Mouse (Mus musculus): Measurements from ENCODE around the gene Wls. TPM values are rescaled to one million over a fixed set of nuclear protein-coding genes. Genes with fewer than 3 reads are reported as not detected.

The Wls gene
- 148 and 153 TPM in 2 replicates for polyA plus RNA-seq (2016; fragmentation: Nextera tagmentation; extraction: Ambion mirVana)

DNA sequence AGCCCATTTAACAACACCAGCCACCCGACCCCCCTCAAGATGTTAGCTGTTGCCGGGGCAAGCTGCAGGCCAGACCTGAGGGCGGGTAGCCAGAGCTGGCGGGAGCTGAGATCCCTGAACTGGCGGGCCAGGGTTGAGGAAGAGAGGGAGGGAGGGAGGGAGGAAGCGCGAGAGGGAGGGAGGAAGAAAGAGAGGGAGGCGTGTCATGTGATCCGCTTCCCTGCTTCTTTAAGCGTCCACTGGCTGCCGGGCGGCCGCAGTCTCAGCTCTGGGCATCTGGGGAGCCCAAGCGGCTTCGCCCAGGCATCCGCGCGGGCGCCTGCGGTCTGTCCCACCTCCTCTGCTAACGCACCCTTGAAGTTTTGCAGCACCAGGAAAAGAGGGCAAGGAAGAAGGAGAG lies at the start of gene Wls:
Gene Wls, plus strand, starts transcription at position 192 of the 400 bp plus-strand sequence.
- H3K27ac ChIP-seq (ENCODE audit: poor library complexity, severe bottlenecking), result peak within 1 kb of the TSS; percentile 94
- under 1% methylated on average over 20 of the region's 21 CpGs for WGBS
- ATAC-seq (ENCODE audit: insufficient number of reproducible peaks, low FRiP score), result peak; percentile 93
- no peaks in the 10 kb centered on the region for H3K27me3 ChIP-seq (replicated peaks)
- peak within 1 kb of the TSS; percentile 94 for H3K9ac ChIP-seq
- H3K4me2 ChIP-seq, result peak within 1 kb of the TSS; percentile 91
- H3K36me3 ChIP-seq, result no peaks in the 10 kb centered on the region
- peak within 1 kb of the TSS; percentile 90 for H3K4me3 ChIP-seq
- H3K9me3 ChIP-seq (replicated peaks), result no peaks in the 10 kb centered on the region
- H3K4me1 ChIP-seq (replicated peaks), result peaks cover 10% of the 10 kb centered on the region

DNA sequence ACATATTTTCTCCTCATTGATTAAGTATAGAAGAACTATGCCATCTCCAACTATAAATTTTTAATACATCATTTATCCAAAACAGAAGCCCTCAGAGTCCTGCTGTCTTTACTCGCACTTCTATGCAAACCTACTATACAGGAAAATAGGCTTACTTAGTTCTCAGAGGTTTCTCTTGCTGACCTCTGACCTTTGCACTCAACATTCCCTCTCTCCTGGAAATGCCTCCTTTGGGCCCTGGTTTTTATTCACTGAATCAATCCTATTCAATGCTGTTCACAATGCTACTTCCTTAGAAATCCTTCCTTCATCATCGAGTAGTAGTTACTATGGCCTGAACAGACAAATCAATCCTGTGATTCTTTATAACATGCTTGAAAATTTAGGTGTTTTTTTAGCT lies 49.7 kb upstream of the Wls start:
- peaks cover 4% of the 10 kb centered on the region; the same call in 1 of the 2 replicates for H3K4me1 ChIP-seq (replicated peaks)

DNA sequence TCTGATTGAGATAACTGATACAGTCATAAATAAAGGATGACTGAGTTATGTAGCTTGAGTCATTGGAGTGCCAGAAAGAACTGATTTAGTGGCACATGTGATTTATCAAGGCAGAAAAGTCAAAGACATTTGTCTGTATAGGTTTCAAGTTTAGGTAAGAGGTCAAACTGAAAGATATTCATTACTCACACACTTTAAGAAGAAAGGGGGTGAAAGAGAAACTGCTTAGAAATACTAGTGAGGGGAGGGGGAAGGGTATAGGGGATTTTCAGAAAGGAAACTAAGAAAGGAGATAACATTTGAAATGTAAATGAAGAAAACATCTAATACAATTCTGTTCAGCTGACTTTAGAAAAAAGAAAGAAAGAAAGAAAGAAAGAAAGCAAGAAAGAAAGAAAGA lies 7.9 kb upstream of the Wls start:
- H3K27ac ChIP-seq (ENCODE audit: poor library complexity, severe bottlenecking), result no peak overlapping the region
- H3K4me3 ChIP-seq, result no peak overlapping the region
- no peaks in the 10 kb centered on the region for H3K36me3 ChIP-seq
- H3K4me1 ChIP-seq (replicated peaks), result no peaks in the 10 kb centered on the region
- H3K27me3 ChIP-seq (replicated peaks), result no peaks in the 10 kb centered on the region
- H3K9me3 ChIP-seq (replicated peaks), result peaks cover 4% of the 10 kb centered on the region; the same call in 1 of the 2 replicates
- no peak overlapping the region for H3K4me2 ChIP-seq
- no peak for ATAC-seq (ENCODE audit: insufficient number of reproducible peaks, low FRiP score)
- no peak overlapping the region for H3K9ac ChIP-seq

More for the DNA sequence above, 49.7 kb upstream of the Wls start:
- no peak overlapping the region for H3K4me2 ChIP-seq
- no peak overlapping the region for H3K4me3 ChIP-seq
- no peaks in the 10 kb centered on the region for H3K27me3 ChIP-seq (replicated peaks)
- no peaks in the 10 kb centered on the region for H3K36me3 ChIP-seq
- WGBS, result 75% methylated on average over 2 of the region's 2 CpGs
- ATAC-seq (ENCODE audit: insufficient number of reproducible peaks, low FRiP score), result no peak
- H3K9ac ChIP-seq, result no peak overlapping the region
- H3K27ac ChIP-seq (ENCODE audit: poor library complexity, severe bottlenecking), result no peak overlapping the region
- H3K9me3 ChIP-seq (replicated peaks), result no peaks in the 10 kb centered on the region

DNA sequence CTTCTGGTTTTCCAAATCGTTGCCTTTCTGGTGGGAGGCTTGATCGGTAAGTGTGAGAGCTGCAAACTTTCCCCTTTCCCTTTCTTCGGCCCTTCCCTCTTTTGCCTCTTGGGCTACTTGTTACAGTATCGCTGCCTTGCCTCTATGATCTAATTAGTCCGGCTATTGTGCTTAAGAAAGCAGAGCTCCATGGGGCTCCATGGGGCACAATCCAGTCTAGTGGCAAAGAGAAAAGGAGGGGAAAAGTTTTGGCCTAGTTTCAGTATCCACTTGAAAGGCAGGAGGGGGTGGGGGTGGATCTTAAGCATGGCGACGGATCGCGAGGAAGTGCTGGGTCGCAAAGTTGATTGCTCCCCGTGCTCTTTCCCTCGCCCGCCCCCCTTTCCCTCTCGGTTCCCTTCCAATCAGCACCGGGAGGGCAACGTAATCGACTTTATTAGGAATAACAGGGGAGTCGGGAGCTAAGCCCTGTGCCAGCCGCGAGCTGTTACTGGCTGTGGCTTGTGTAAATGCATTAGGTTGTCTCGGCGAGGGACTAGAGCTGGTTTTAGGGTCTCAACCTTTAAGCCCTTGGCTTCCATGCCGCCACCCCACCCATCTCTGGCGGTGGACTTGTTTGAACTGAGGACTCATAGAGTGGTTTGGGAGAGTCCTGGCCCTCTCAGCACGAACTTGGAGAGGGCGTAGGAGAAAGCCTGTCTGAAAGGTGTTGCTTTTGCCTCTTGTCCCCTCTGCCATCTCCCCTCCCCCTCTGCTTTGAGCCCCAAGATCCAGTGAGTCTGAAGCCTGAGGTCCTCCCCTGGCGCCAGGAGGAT lies 737 bp downstream of the Wls start:
- peak overlapping the region; percentile 94 for H3K9ac ChIP-seq
- WGBS, result under 1% methylated on average over 27 of the region's 27 CpGs
- no peaks in the 10 kb centered on the region for H3K9me3 ChIP-seq (replicated peaks)
- no peaks in the 10 kb centered on the region for H3K36me3 ChIP-seq
- ATAC-seq (ENCODE audit: insufficient number of reproducible peaks, low FRiP score), result peak; percentile 68
- peak overlapping the region; percentile 94 for H3K27ac ChIP-seq (ENCODE audit: poor library complexity, severe bottlenecking)
- no peaks in the 10 kb centered on the region for H3K27me3 ChIP-seq (replicated peaks)
- H3K4me2 ChIP-seq, result peak overlapping the region; percentile 91
- peak overlapping the region; percentile 90 for H3K4me3 ChIP-seq
- peaks cover 10% of the 10 kb centered on the region for H3K4me1 ChIP-seq (replicated peaks)

DNA sequence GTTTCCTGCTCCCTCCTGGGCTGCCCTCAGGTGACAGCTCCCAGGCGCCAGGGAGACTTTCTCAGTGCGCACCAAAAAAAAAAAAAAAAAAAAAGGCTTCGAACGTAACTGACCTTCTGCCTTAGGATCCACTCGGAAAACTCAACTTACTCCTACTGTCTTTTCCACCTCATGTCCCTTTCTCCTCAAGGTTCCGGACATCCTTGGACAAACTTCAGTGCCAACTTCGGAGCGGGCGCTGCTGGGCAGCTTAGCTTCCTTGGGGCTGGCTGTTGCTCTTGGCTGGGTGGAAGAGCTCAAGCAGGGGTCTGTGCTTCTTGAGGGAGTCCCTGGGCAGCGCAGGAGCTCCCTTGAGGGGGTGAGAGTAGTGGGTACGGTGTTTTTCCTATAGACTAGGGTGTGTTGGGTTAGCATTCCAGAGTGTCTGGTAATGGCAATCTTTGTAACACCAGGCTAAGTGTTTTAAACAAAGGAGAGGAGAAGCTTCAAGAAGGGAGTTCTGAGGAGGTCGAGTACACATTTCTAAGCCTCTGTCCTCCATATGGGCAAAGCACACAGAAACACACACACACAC lies 1.4 kb downstream of the Wls start:
- H3K4me1 ChIP-seq (replicated peaks), result peaks cover 10% of the 10 kb centered on the region
- no peaks in the 10 kb centered on the region for H3K27me3 ChIP-seq (replicated peaks)
- no peaks in the 10 kb centered on the region for H3K9me3 ChIP-seq (replicated peaks)
- H3K27ac ChIP-seq (ENCODE audit: poor library complexity, severe bottlenecking), result peak overlapping the region; percentile 94
- H3K4me3 ChIP-seq, result peak overlapping the region; percentile 90
- WGBS, result 0% methylated on average over 12 of the region's 12 CpGs
- no peaks in the 10 kb centered on the region for H3K36me3 ChIP-seq
- peak overlapping the region; percentile 91 for H3K4me2 ChIP-seq
- no peak for ATAC-seq (ENCODE audit: insufficient number of reproducible peaks, low FRiP score)
- peak overlapping the region; percentile 94 for H3K9ac ChIP-seq

DNA sequence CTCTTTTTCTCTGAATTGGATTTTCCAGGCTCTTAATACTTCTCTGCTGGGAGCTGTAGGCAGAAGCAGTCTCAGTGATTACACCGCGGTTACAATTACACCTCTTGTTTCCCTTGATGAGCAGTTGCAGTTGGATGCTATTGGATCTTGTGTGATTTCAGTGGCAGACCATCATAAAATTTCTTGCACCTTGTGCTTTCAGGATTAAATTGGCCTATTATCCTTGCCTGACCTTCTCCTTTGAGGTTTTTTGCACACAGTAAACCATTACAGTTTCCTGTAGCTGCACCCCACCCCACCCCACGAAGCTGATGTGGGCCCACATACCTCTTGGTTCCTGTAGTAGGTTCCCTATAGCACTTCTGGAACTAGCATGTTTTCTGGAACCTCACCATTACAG lies 2.0 kb downstream of the Wls start:
- Histone ChIP-seq H3K4me3 (peak overlapping the region; percentile 90), H3K4me2 (peak overlapping the region; percentile 91), H3K9ac (peak overlapping the region; percentile 94), H3K9me3 (replicated peaks) (no peaks in the 10 kb centered on the region), H3K27me3 (replicated peaks) (no peaks in the 10 kb centered on the region), H3K36me3 (no peaks in the 10 kb centered on the region), H3K27ac (ENCODE audit: poor library complexity, severe bottlenecking) (peak overlapping the region; percentile 94), H3K4me1 (replicated peaks) (peaks cover 10% of the 10 kb centered on the region)
- 10% methylated on average over 3 of the region's 3 CpGs for WGBS
- ATAC-seq (ENCODE audit: insufficient number of reproducible peaks, low FRiP score), result no peak

DNA sequence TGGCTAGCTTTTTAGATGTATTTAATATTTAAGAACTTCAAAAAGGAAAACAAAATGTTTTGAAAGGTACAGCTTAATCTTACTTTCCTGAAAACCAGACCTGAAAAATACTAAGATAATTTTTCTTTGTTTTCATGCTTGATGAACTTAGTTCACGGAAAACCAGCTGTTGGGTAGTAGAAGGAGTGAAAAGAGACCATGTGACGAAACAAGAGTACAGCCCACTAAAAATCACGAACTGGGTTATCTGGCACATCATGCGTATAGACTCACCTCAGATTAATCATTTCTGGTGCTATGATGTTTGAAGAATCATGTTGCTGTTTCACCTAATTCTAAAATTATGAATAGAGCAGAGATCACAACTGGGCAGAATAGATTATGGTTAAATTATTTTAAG lies 3.7 kb downstream of the Wls start:
- Histone ChIP-seq H3K4me2 (no peak overlapping the region), H3K27me3 (replicated peaks) (no peaks in the 10 kb centered on the region), H3K4me1 (replicated peaks) (peaks cover 16% of the 10 kb centered on the region), H3K9me3 (replicated peaks) (no peaks in the 10 kb centered on the region), H3K27ac (ENCODE audit: poor library complexity, severe bottlenecking) (no peak overlapping the region), H3K4me3 (no peak overlapping the region), H3K36me3 (no peaks in the 10 kb centered on the region), H3K9ac (no peak overlapping the region)
- no peak for ATAC-seq (ENCODE audit: insufficient number of reproducible peaks, low FRiP score)
- 77% methylated on average over 4 of the region's 4 CpGs for WGBS

DNA sequence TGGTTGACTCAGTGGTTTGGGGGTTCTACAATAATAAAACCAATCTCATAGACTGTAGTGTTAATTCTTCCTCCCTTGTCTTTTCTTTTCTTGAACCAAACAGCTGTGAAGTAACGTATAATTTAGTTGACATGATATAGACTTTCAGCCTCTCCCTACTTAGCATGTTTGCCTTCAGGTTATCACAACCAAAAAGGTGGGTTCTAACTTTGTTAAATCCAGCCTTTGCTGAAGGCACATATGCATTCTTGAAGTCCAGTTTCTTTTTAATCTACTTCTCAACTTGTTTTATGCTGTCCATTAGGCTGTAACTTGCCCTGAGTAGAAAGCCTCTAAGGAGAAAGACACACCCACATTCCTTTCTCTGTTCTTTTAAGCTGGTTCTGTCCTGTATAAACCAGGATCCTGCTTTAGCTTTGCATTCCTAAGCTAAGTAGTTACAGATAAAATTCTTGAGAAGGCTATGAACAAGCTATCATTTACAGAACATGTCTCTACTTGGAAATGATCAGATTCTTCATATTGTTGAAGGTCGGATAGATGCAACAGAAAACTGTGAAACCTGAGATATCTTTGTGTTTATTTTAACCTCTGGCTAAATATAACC lies 8.0 kb downstream of the Wls start:
- WGBS, result 31% methylated on average over 2 of the region's 2 CpGs
- no peak overlapping the region for H3K4me3 ChIP-seq
- no peaks in the 10 kb centered on the region for H3K27me3 ChIP-seq (replicated peaks)
- no peak overlapping the region for H3K9ac ChIP-seq
- H3K36me3 ChIP-seq, result no peaks in the 10 kb centered on the region
- H3K4me1 ChIP-seq (replicated peaks), result peaks cover 9% of the 10 kb centered on the region
- H3K9me3 ChIP-seq (replicated peaks), result no peaks in the 10 kb centered on the region
- no peak overlapping the region for H3K4me2 ChIP-seq
- peak overlapping the region; percentile 54; the same call in 1 of the 2 replicates for H3K27ac ChIP-seq (ENCODE audit: poor library complexity, severe bottlenecking)
- 0 out of 2 replicates have a peak, but pooled peaks have one; percentile 42 for ATAC-seq (ENCODE audit: insufficient number of reproducible peaks, low FRiP score)

DNA sequence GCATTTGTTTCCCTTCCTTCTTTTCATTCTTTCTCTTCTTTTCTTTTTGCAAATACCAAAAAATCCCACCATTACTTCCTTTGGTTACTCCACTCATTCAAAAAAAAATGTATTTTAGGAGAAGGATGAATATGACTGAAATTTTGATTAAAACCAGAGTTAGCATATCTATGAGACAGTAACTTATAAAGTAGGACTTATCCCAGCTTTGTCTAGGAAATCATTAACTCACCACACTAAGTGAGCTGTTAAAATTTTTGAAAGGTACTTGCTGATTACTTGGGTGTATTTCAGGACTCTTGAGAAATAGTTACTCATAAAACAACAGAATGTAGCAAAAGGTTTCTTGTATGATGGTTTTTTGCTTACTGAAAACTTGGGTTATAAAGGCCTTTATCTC lies 8.7 kb downstream of the Wls start:
- no peak for ATAC-seq (ENCODE audit: insufficient number of reproducible peaks, low FRiP score)
- H3K9ac ChIP-seq, result no peak overlapping the region
- no peak overlapping the region for H3K4me3 ChIP-seq
- no peaks in the 10 kb centered on the region for H3K27me3 ChIP-seq (replicated peaks)
- no peaks in the 10 kb centered on the region for H3K9me3 ChIP-seq (replicated peaks)
- no peaks in the 10 kb centered on the region for H3K36me3 ChIP-seq
- no peak overlapping the region for H3K27ac ChIP-seq (ENCODE audit: poor library complexity, severe bottlenecking)
- peaks cover 9% of the 10 kb centered on the region for H3K4me1 ChIP-seq (replicated peaks)
- H3K4me2 ChIP-seq, result no peak overlapping the region

DNA sequence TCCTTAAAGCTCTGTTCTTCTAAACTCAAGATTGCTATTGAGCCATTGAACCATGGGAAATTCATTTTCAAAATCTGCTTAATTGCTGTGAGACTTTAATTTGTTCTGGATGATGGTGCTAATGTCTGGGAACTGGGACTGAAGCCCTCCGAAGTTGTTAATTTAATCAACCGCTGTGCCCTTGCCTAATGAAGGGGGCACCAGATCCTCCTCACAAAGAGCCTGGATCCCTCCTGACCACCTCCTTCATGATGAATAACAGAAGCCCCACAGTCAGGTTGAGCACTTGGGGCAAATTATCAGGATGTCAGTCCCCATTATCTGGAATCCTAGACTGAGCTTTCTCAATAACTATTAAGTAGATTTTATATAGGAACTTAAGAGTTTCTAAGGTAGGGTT lies 12.0 kb downstream of the Wls start:
- Histone ChIP-seq H3K9ac (no peak overlapping the region), H3K4me2 (no peak overlapping the region), H3K4me1 (replicated peaks) (peaks cover 9% of the 10 kb centered on the region), H3K27me3 (replicated peaks) (no peaks in the 10 kb centered on the region), H3K27ac (ENCODE audit: poor library complexity, severe bottlenecking) (no peak overlapping the region), H3K4me3 (no peak overlapping the region), H3K9me3 (replicated peaks) (no peaks in the 10 kb centered on the region), H3K36me3 (no peaks in the 10 kb centered on the region)
- WGBS, result 76% methylated on average over 2 of the region's 2 CpGs
- ATAC-seq (ENCODE audit: insufficient number of reproducible peaks, low FRiP score), result no peak

DNA sequence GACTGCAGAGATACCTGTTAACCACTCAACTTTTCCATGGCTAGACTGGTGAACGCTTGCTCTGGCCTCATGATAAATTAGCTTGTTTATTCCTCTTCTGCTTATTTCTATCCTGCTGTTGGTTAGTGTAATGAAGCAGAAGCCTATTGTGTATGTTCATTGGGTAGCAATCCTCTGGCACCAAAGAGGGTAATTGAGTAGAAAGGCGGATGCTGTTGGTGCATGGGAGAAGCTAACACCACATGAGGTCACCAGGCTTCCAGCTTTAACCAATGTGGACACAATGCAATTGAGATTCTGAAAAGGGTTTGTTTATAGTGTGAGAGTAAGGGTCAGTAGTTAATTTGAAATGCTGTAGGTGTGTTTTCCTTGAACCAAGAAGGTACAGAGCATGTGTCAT lies 12.5 kb downstream of the Wls start:
- H3K27me3 ChIP-seq (replicated peaks), result no peaks in the 10 kb centered on the region
- no peak overlapping the region for H3K9ac ChIP-seq
- no peak overlapping the region for H3K4me3 ChIP-seq
- H3K9me3 ChIP-seq (replicated peaks), result no peaks in the 10 kb centered on the region
- WGBS, result 79% methylated on average over 2 of the region's 2 CpGs
- H3K4me2 ChIP-seq, result no peak overlapping the region
- H3K27ac ChIP-seq (ENCODE audit: poor library complexity, severe bottlenecking), result no peak overlapping the region
- H3K36me3 ChIP-seq, result no peaks in the 10 kb centered on the region
- 0 out of 2 replicates have a peak, but pooled peaks cover 5% of the 10 kb centered on the region for H3K4me1 ChIP-seq (replicated peaks)
- no peak for ATAC-seq (ENCODE audit: insufficient number of reproducible peaks, low FRiP score)

All from heart, embryonic 12.5 days (tissue).